Mouse (Mus musculus): ENCODE results near the gene Prcd. TPM values are rescaled to one million over a fixed set of nuclear protein-coding genes. Genes with fewer than 3 reads are reported as not detected.
A peak's percentile ranks its signal among the peaks of the same experiment; 100 is the strongest.

The Prcd gene
- total RNA-seq, 1 experiment = 2.0 TPM

DNA sequence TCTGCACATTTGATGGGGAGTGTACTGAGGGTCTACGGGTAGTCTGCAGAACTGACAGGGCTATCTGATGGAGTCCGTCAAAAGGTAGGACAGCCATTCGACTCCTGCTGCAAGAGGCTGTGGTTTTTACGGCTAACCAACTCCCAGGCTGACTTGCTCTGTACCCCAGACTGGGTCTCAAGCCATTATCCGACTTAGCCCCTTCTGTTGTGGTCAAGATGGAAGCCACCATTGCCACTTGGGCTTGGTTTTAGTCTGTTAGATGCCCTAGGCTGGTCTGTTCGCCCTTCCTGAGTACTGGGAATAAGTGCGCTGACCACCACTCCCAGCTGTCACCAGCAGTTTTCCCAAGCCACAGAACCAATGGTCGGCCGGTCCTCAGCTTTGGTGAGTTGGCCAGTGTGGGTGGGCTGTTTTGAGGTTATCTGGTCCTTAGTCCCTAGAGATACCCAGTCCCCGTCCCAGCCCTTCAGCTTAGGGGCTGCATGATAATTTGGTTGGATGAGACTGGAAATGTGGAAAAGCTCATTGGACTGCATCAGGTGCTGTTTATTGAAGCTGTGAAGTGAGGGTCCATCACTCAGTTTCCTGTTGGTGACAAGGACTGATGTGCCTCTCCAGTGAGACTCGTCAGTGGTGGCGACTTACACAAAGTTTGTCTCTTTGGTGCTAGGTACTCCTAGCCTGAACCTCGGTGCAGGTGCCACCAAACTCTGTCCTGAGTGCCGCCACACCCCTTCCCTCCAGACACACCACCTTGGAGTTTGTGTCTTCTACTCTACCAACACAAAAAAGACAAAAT is 23.0 kb downstream of the Prcd start:
- H3K27ac ChIP-seq (ENCODE audit: insufficient read depth, low read depth, low read length, poor library complexity, severe bottlenecking) = no peak overlapping the region
- no peak for TF ChIP-seq ZNF384 (IDR thresholded peaks at IDR 0.05; ENCODE audit: low read depth, low read length)
- TF ChIP-seq ZC3H11A (IDR thresholded peaks at IDR 0.05; ENCODE audit: borderline replicate concordance, low read depth, low read length) = no peak
- no peak for TF ChIP-seq MAFK (IDR thresholded peaks at IDR 0.05; ENCODE audit: insufficient read depth, low read depth, low read length)
- no peak for TF ChIP-seq HCFC1 (IDR thresholded peaks at IDR 0.05; ENCODE audit: borderline replicate concordance, insufficient read depth, low read length)
- TF ChIP-seq CHD2 (IDR thresholded peaks at IDR 0.05; ENCODE audit: low read depth, low read length) = peak; percentile 41; the same call in 1 of the 2 replicates
- no peak overlapping the region for H3K9ac ChIP-seq (ENCODE audit: insufficient read depth, low read depth, low read length, poor library complexity, severe bottlenecking)
- in situ Hi-C loops (cut with MboI; ENCODE audit: low sequenced_read_pairs in 2 of 2, unreplicated experiment in 2 of 2) = no loop called here
- no peak overlapping the region for H3K4me3 ChIP-seq (ENCODE audit: insufficient read depth in 1 of 2, low read depth in 1 of 2, low read length in 2 of 2, poor library complexity in 1 of 2, severe bottlenecking in 1 of 2)
- H3K9me3 ChIP-seq (ENCODE audit: control insufficient read depth, insufficient read depth, low read depth, low read length) = no peaks in the 10 kb centered on the region
- no peak for DNase-seq (ENCODE audit: low read depth, low spot score)
- peaks cover 69% of the 10 kb centered on the region for H3K36me3 ChIP-seq (ENCODE audit: control insufficient read depth, insufficient read depth, low read length, poor library complexity, severe bottlenecking)
- peaks cover 0 to 26% of the 10 kb centered on the region in 2 experiments; a peak in 2 of 4 replicates for H3K4me1 ChIP-seq (ENCODE audit: control insufficient read depth in 2 of 2, insufficient read depth in 2 of 2, low read length in 2 of 2, poor library complexity in 1 of 2)

DNA sequence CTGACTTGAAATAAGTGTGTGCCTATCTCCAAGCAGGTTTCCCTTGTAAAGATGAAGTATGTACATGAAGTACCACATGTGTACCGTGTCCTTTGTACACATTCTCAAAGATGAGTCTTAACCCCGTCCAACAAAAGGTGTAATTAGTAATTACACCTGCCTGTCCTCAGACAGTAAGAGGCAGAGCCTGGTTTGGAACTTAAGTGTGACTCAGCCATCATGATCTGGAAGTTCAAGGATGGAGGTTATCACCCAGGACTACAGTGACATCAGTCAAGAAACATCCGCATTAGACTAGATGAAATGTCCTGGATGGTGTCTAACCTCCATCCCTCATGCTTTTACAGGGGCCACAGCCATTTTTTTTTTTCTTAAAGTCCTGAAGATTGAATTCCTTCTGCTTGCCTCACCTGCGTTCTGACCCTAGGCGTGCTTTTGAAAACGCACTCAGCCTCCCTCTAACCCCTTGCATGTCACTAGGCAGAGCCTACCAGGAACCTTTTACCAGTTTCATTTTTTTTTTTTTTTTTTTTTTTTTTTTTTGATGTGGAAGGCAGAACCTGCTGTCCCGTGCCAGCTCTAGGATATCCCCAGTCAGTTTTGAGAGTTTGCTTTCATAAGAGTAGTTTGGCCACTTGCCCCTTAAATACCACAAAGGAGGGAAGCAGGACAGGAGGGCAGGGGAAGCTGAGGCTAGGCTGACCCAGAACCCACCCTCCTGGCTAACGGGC is 24.5 kb downstream of the Prcd start:
- Histone ChIP-seq H3K27ac (ENCODE audit: insufficient read depth, low read depth, low read length, poor library complexity, severe bottlenecking) (no peak overlapping the region), H3K4me3 (ENCODE audit: insufficient read depth in 1 of 2, low read depth in 1 of 2, low read length in 2 of 2, poor library complexity in 1 of 2, severe bottlenecking in 1 of 2) (no peak overlapping the region), H3K9me3 (ENCODE audit: control insufficient read depth, insufficient read depth, low read depth, low read length) (no peaks in the 10 kb centered on the region), H3K36me3 (ENCODE audit: control insufficient read depth, insufficient read depth, low read length, poor library complexity, severe bottlenecking) (peaks cover 67% of the 10 kb centered on the region), H3K4me1 (ENCODE audit: control insufficient read depth in 2 of 2, insufficient read depth in 2 of 2, low read length in 2 of 2, poor library complexity in 1 of 2) (peaks cover 0 to 29% of the 10 kb centered on the region in 2 experiments; a peak in 2 of 4 replicates), H3K9ac (ENCODE audit: insufficient read depth, low read depth, low read length, poor library complexity, severe bottlenecking) (no peak overlapping the region)
- no peak for DNase-seq (ENCODE audit: low read depth, low spot score)
- in situ Hi-C loops (cut with MboI; ENCODE audit: low sequenced_read_pairs in 2 of 2, unreplicated experiment in 2 of 2) = no loop called here
- no peak for TF ChIP-seq MAFK (IDR thresholded peaks at IDR 0.05; ENCODE audit: insufficient read depth, low read depth, low read length)
- TF ChIP-seq ZNF384 (IDR thresholded peaks at IDR 0.05; ENCODE audit: low read depth, low read length) = no peak
- no peak for TF ChIP-seq ZC3H11A (IDR thresholded peaks at IDR 0.05; ENCODE audit: borderline replicate concordance, low read depth, low read length)
- TF ChIP-seq CHD2 (IDR thresholded peaks at IDR 0.05; ENCODE audit: low read depth, low read length) = no peak
- TF ChIP-seq HCFC1 (IDR thresholded peaks at IDR 0.05; ENCODE audit: borderline replicate concordance, insufficient read depth, low read length) = no peak

DNA sequence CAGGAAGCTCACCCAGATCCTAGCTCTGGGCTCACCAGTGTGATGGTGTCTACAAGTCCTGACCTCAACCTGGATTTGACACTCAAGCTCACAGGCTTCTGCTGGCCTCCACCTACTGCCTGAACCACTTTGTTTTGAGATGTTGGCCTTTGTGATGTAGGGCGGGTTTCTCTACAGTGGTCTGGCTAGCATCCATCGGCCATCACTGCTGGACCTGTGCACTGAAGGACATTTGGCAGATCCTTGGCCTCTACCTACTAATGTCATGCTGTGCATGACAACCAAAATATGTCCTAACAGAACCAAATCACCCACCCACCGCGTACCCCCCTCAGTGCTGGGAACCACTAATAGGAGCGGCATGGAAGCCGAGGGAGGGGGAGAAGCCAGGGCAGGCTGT is 25.8 kb downstream of the Prcd start:
- in situ Hi-C loops (cut with MboI; ENCODE audit: low sequenced_read_pairs in 2 of 2, unreplicated experiment in 2 of 2) = no loop called here
- H3K36me3 ChIP-seq (ENCODE audit: control insufficient read depth, insufficient read depth, low read length, poor library complexity, severe bottlenecking) = peaks cover 62% of the 10 kb centered on the region

DNA sequence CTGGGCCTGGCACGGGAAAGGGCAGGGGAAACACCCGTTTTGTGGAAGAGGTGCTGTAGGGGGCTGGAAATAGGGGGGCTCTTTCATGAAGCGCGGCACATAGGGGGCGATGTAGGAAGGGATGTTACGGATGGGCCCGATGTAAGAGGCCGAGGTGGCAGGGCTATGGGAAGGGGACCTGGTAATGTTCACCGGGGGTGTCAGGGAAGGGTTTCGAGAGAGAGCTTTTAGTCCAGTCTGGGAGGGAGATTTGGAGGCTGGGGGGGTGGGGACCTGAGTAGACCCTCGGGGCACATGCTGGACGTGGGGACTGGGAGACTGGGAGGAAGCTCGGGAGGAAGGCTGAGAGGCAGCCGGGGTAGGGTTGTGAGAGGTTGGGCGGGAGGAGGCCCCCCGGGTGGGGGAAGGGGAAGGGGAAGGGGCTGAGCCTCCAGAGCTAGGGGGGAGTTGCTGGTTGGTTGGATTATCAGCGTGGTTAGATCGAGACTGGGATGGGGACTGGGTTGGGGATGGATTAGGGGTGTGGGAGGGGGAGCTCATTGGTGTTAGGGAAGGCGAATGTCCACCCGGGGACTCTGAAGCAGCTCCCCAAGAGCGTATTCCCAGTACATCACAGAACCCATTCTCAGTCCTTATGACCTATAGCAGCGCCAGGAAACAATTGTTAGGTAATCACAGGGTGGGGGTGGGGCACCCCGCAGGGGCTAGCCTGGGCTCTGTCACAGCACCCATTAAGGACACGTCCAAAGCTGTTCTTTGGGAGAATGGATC is 27.2 kb downstream of the Prcd start:
- Histone ChIP-seq H3K4me1 (ENCODE audit: control insufficient read depth in 2 of 2, insufficient read depth in 2 of 2, low read length in 2 of 2, poor library complexity in 1 of 2) (peaks cover 0 to 22% of the 10 kb centered on the region in 2 experiments; a peak in 2 of 4 replicates), H3K36me3 (ENCODE audit: control insufficient read depth, insufficient read depth, low read length, poor library complexity, severe bottlenecking) (peaks cover 56% of the 10 kb centered on the region)
- in situ Hi-C loops (cut with MboI; ENCODE audit: low sequenced_read_pairs in 2 of 2, unreplicated experiment in 2 of 2) = no loop called here

More for the DNA sequence above, 25.8 kb downstream of the Prcd start:
- peaks cover 0 to 22% of the 10 kb centered on the region in 2 experiments; a peak in 2 of 4 replicates for H3K4me1 ChIP-seq (ENCODE audit: control insufficient read depth in 2 of 2, insufficient read depth in 2 of 2, low read length in 2 of 2, poor library complexity in 1 of 2)
- H3K27ac ChIP-seq (ENCODE audit: insufficient read depth, low read depth, low read length, poor library complexity, severe bottlenecking) = no peak overlapping the region
- no peak overlapping the region for H3K4me3 ChIP-seq (ENCODE audit: insufficient read depth in 1 of 2, low read depth in 1 of 2, low read length in 2 of 2, poor library complexity in 1 of 2, severe bottlenecking in 1 of 2)
- no peak for DNase-seq (ENCODE audit: low read depth, low spot score)
- H3K9me3 ChIP-seq (ENCODE audit: control insufficient read depth, insufficient read depth, low read depth, low read length) = no peaks in the 10 kb centered on the region
- H3K9ac ChIP-seq (ENCODE audit: insufficient read depth, low read depth, low read length, poor library complexity, severe bottlenecking) = no peak overlapping the region
- no peak for TF ChIP-seq MAFK (IDR thresholded peaks at IDR 0.05; ENCODE audit: insufficient read depth, low read depth, low read length)
- 0 out of 2 replicates have a peak, but pooled peaks have one; percentile 28 for TF ChIP-seq CHD2 (IDR thresholded peaks at IDR 0.05; ENCODE audit: low read depth, low read length)

More for the DNA sequence above, 27.2 kb downstream of the Prcd start:
- Histone ChIP-seq H3K9ac (ENCODE audit: insufficient read depth, low read depth, low read length, poor library complexity, severe bottlenecking) (no peak overlapping the region), H3K27ac (ENCODE audit: insufficient read depth, low read depth, low read length, poor library complexity, severe bottlenecking) (no peak overlapping the region), H3K4me3 (ENCODE audit: insufficient read depth in 1 of 2, low read depth in 1 of 2, low read length in 2 of 2, poor library complexity in 1 of 2, severe bottlenecking in 1 of 2) (no peak overlapping the region), H3K9me3 (ENCODE audit: control insufficient read depth, insufficient read depth, low read depth, low read length) (no peaks in the 10 kb centered on the region)
- DNase-seq (ENCODE audit: low read depth, low spot score) = no peak
- TF ChIP-seq ZC3H11A (IDR thresholded peaks at IDR 0.05; ENCODE audit: borderline replicate concordance, low read depth, low read length) = no peak
- no peak for TF ChIP-seq MAFK (IDR thresholded peaks at IDR 0.05; ENCODE audit: insufficient read depth, low read depth, low read length)
- no peak for TF ChIP-seq CHD2 (IDR thresholded peaks at IDR 0.05; ENCODE audit: low read depth, low read length)
- no peak for TF ChIP-seq ZNF384 (IDR thresholded peaks at IDR 0.05; ENCODE audit: low read depth, low read length)
- TF ChIP-seq HCFC1 (IDR thresholded peaks at IDR 0.05; ENCODE audit: borderline replicate concordance, insufficient read depth, low read length) = no peak
